Mouse (Mus musculus) embryonic facial prominence, embryonic 10.5 days (tissue): ENCODE measurements around the gene Fkbp8. TPM values are rescaled to one million over a fixed set of nuclear protein-coding genes. Genes with fewer than 3 reads are reported as not detected.

ENCODE experiments used
- DNase-seq: peaks from one replicate; pipeline ENCODE4 v3.0.0-alpha.2; 2017; ENCODE audit warnings: low spot score
- H3K27ac ChIP-seq: fragments of 300-500 bp; sonication (generic); replicated peaks from 2 replicates; pipeline ENCODE4 v1.5.1; 2016; ENCODE audit warnings: mild to moderate bottlenecking
- H3K27me3 ChIP-seq: fragments of 300-500 bp; sonication (generic); replicated peaks from 2 replicates; pipeline ENCODE4 v1.6.1; 2016; ENCODE audit warnings: low read depth, mild to moderate bottlenecking; ENCODE audit not compliant: poor library complexity, severe bottlenecking
- H3K36me3 ChIP-seq: fragments of 300-500 bp; sonication (generic); replicated peaks from 2 replicates; pipeline ENCODE4 v1.6.1; 2016; ENCODE audit warnings: mild to moderate bottlenecking, moderate library complexity
- H3K4me1 ChIP-seq: fragments of 300-500 bp; sonication (generic); 2 replicates; pipeline ENCODE4 v1.6.1; 2016
- H3K4me3 ChIP-seq: fragments of 300-500 bp; sonication (generic); 2 replicates; pipeline ENCODE4 v1.5.1; 2016; ENCODE audit warnings: mild to moderate bottlenecking, moderate library complexity
- H3K9me3 ChIP-seq: fragments of 300-500 bp; sonication (generic); 2 replicates; pipeline ENCODE4 v1.6.1; 2016; ENCODE audit warnings: mild to moderate bottlenecking
- WGBS: fragments of 180-500 bp; shearing (Covaris S2); methylation state at CpG from one replicate; pipeline ENCODE4 v1.1.7; 2016; 5-methylcytosine and 5-hydroxymethylcytosine counted together
- polyA plus RNA-seq: library from polyadenylated mRNA; unstranded; fragments of >200 nt; fragmentation: Nextera tagmentation; extraction: Ambion mirVana; gene quantifications from 2 replicates; pipeline ENCODE4 v1.2.1, GENCODE M21; 2016

Gene Fkbp8
- polyA plus RNA-seq, 1 experiment from 2014 or later, result 285 TPM

GRCm38 (mm10) chr8:70538633-70539076 lies 11.1 kb downstream of the Fkbp8 start:
- peak overlapping the region; percentile 91 for H3K27ac ChIP-seq
- no peaks in the 10 kb centered on the region for H3K9me3 ChIP-seq
- no peaks in the 10 kb centered on the region for H3K27me3 ChIP-seq
- peaks cover 31% of the 10 kb centered on the region for H3K4me1 ChIP-seq
- under 1% methylated on average over 32 of the region's 32 CpGs for WGBS
- peak; percentile 100 for DNase-seq
- H3K36me3 ChIP-seq, result peaks cover 40% of the 10 kb centered on the region
- H3K4me3 ChIP-seq, result peak overlapping the region; percentile 88

- peak within 1 kb of the TSS; percentile 88 for H3K4me3 ChIP-seq
- no peaks in the 10 kb centered on the region for H3K9me3 ChIP-seq
- DNase-seq, result peak; percentile 100
- peaks cover 34% of the 10 kb centered on the region for H3K36me3 ChIP-seq
- WGBS, result under 1% methylated on average over 58 of the region's 58 CpGs
- H3K27me3 ChIP-seq, result no peaks in the 10 kb centered on the region
- peaks cover 31% of the 10 kb centered on the region for H3K4me1 ChIP-seq
- H3K27ac ChIP-seq, result peak within 1 kb of the TSS; percentile 91
Observed at GRCm38 (mm10) chr8:70539077-70539813, 11.7 kb downstream of the Fkbp8 start, which contains the start of gene Ell. Gene Ell (plus strand): TSS chr8:70539457.

GRCm38 (mm10) chr8:70540013-70540506 lies 12.5 kb downstream of the Fkbp8 start:
- peak overlapping the region; percentile 91 for H3K27ac ChIP-seq
- WGBS, result 16% methylated on average over 4 of the region's 4 CpGs
- peaks cover 31% of the 10 kb centered on the region for H3K4me1 ChIP-seq
- no peak for DNase-seq
- H3K27me3 ChIP-seq, result no peaks in the 10 kb centered on the region
- H3K9me3 ChIP-seq, result no peaks in the 10 kb centered on the region
- peak overlapping the region; percentile 88 for H3K4me3 ChIP-seq
- H3K36me3 ChIP-seq, result peaks cover 29% of the 10 kb centered on the region

GRCm38 (mm10) chr8:70540507-70541071 lies 13.1 kb downstream of the Fkbp8 start:
- H3K27me3 ChIP-seq, result no peaks in the 10 kb centered on the region
- peaks cover 24% of the 10 kb centered on the region for H3K36me3 ChIP-seq
- peak overlapping the region; percentile 91 for H3K27ac ChIP-seq
- H3K4me3 ChIP-seq, result peak overlapping the region; percentile 88
- DNase-seq, result no peak
- peaks cover 31% of the 10 kb centered on the region for H3K4me1 ChIP-seq
- 59% methylated on average over 7 of the region's 7 CpGs for WGBS
- no peaks in the 10 kb centered on the region for H3K9me3 ChIP-seq

- H3K4me1 ChIP-seq, result peaks cover 31% of the 10 kb centered on the region
- 85% methylated on average over 5 of the region's 5 CpGs for WGBS
- no peak for DNase-seq
- H3K27me3 ChIP-seq, result no peaks in the 10 kb centered on the region
- no peak overlapping the region for H3K27ac ChIP-seq
- no peaks in the 10 kb centered on the region for H3K9me3 ChIP-seq
- peak overlapping the region; percentile 88 for H3K4me3 ChIP-seq
- H3K36me3 ChIP-seq, result peaks cover 19% of the 10 kb centered on the region
Observed at GRCm38 (mm10) chr8:70541081-70541480, 13.6 kb downstream of the Fkbp8 start.

- peaks cover 23% of the 10 kb centered on the region for H3K4me1 ChIP-seq
- DNase-seq, result no peak
- peaks cover 3% of the 10 kb centered on the region; the same call in 1 of the 2 replicates for H3K36me3 ChIP-seq
Observed at GRCm38 (mm10) chr8:70544200-70544687, 16.7 kb downstream of the Fkbp8 start.

GRCm38 (mm10) chr8:70546412-70546811 lies 18.9 kb downstream of the Fkbp8 start:
- no peaks in the 10 kb centered on the region for H3K27me3 ChIP-seq
- H3K27ac ChIP-seq, result no peak overlapping the region
- DNase-seq, result no peak
- peaks cover 3% of the 10 kb centered on the region; the same call in 1 of the 2 replicates for H3K36me3 ChIP-seq
- WGBS, result 86% methylated on average over 4 of the region's 4 CpGs
- H3K4me1 ChIP-seq, result peaks cover 10% of the 10 kb centered on the region
- H3K4me3 ChIP-seq, result no peak overlapping the region
- no peaks in the 10 kb centered on the region for H3K9me3 ChIP-seq

More at GRCm38 (mm10) chr8:70544200-70544687, 16.7 kb downstream of the Fkbp8 start:
- Histone ChIP-seq H3K9me3 (no peaks in the 10 kb centered on the region), H3K27me3 (no peaks in the 10 kb centered on the region), H3K27ac (no peak overlapping the region), H3K4me3 (no peak overlapping the region)
- WGBS, result 65% methylated on average over 6 of the region's 6 CpGs

GRCm38 (mm10) chr8:70547762-70548161 lies 20.2 kb downstream of the Fkbp8 start:
- H3K9me3 ChIP-seq, result no peaks in the 10 kb centered on the region
- H3K4me3 ChIP-seq, result no peak overlapping the region
- H3K27ac ChIP-seq, result no peak overlapping the region
- peaks cover 3% of the 10 kb centered on the region; the same call in 1 of the 2 replicates for H3K36me3 ChIP-seq
- no peaks in the 10 kb centered on the region for H3K27me3 ChIP-seq
- peaks cover 18% of the 10 kb centered on the region for H3K4me1 ChIP-seq
- DNase-seq, result no peak
- 92% methylated on average over 6 of the region's 6 CpGs for WGBS

GRCm38 (mm10) chr8:70549412-70550184 lies 22.1 kb downstream of the Fkbp8 start:
- WGBS, result 92% methylated on average over 10 of the region's 10 CpGs

GRCm38 (mm10) chr8:70551558-70552161 lies 24.1 kb downstream of the Fkbp8 start:
- Histone ChIP-seq H3K4me3 (no peak overlapping the region), H3K27ac (no peak overlapping the region), H3K9me3 (no peaks in the 10 kb centered on the region), H3K4me1 (peaks cover 17% of the 10 kb centered on the region; the same call in 1 of the 2 replicates), H3K36me3 (peaks cover 5% of the 10 kb centered on the region), H3K27me3 (no peaks in the 10 kb centered on the region)
- WGBS, result 63% methylated on average over 3 of the region's 3 CpGs
- no peak for DNase-seq

More at GRCm38 (mm10) chr8:70549412-70550184, 22.1 kb downstream of the Fkbp8 start:
- Histone ChIP-seq H3K36me3 (peaks cover 3% of the 10 kb centered on the region; the same call in 1 of the 2 replicates), H3K9me3 (no peaks in the 10 kb centered on the region), H3K27me3 (no peaks in the 10 kb centered on the region), H3K27ac (no peak overlapping the region), H3K4me3 (no peak overlapping the region), H3K4me1 (peaks cover 12% of the 10 kb centered on the region; the same call in 1 of the 2 replicates)
- DNase-seq, result no peak

GRCm38 (mm10) chr8:70552836-70553235 lies 25.3 kb downstream of the Fkbp8 start:
- Histone ChIP-seq H3K9me3 (no peaks in the 10 kb centered on the region), H3K4me1 (peaks cover 17% of the 10 kb centered on the region; the same call in 1 of the 2 replicates), H3K4me3 (no peak overlapping the region), H3K36me3 (peaks cover 5% of the 10 kb centered on the region), H3K27me3 (no peaks in the 10 kb centered on the region), H3K27ac (no peak overlapping the region)
- no peak for DNase-seq
- 67% methylated on average over 1 of the region's 1 CpGs for WGBS

GRCm38 (mm10) chr8:70553740-70554139 lies 26.2 kb downstream of the Fkbp8 start:
- Histone ChIP-seq H3K4me3 (no peak overlapping the region), H3K36me3 (peaks cover 5% of the 10 kb centered on the region), H3K27me3 (no peaks in the 10 kb centered on the region), H3K4me1 (peaks cover 17% of the 10 kb centered on the region; the same call in 1 of the 2 replicates), H3K9me3 (no peaks in the 10 kb centered on the region), H3K27ac (no peak overlapping the region)
- DNase-seq, result no peak
